In genomic region chr10:90380062-90380461, GRCm38 (mm10) we compare ENCODE assay signal across 17 mouse cellular contexts.
DNase-seq lines count a peak whose midpoint lies in the region; ATAC-seq and TF ChIP-seq lines count a peak whose summit lies in the region.
"Had no signal": no experiment of that assay in that cellular context is flagged by ENCODE, and none has a peak within 500 bp of the region (broad histone marks: within the 10 kb centered on the region; RNA-seq: fewer than 3 reads in every experiment).

No protein-coding gene starts in this region.

- no peak overlapping the region for H3K4me3 ChIP-seq in hindbrain, embryonic 13.5 days
- no peak overlapping the region for H3K4me3 ChIP-seq in hindbrain, embryonic 16.5 days (ENCODE audit: low read length)
- no peak overlapping the region for H3K4me3 ChIP-seq in C2C12 (ENCODE audit: insufficient read depth, poor library complexity, severe bottlenecking)
- no peak overlapping the region for H3K4me3 ChIP-seq in embryonic facial prominence, embryonic 10.5 days
- no peak overlapping the region for H3K4me3 ChIP-seq in midbrain, embryonic 16.5 days (ENCODE audit: low read depth, low read length)
- H3K4me3 ChIP-seq: heart, adult 2 months; heart, embryonic 15.5 days had no signal

- peaks cover 13% of the 10 kb centered on the region for H3K4me1 ChIP-seq in hindbrain, embryonic 13.5 days (replicated peaks)
- no peaks in the 10 kb centered on the region; the same call in 1 of the 2 replicates for H3K4me1 ChIP-seq in hindbrain, embryonic 16.5 days (ENCODE audit: control insufficient read depth, insufficient read depth, low read depth, low read length)
- H3K4me1 ChIP-seq in embryonic facial prominence, embryonic 10.5 days: peaks cover 19% of the 10 kb centered on the region
- H3K4me1 ChIP-seq in midbrain, embryonic 16.5 days (ENCODE audit: control insufficient read depth, insufficient read depth, low read length): peaks cover 12% of the 10 kb centered on the region; the same call in 1 of the 2 replicates
- H3K4me1 ChIP-seq: heart, embryonic 15.5 days had no signal

- H3K79me3 ChIP-seq in C2C12 (ENCODE audit: low read depth): no peaks in the 10 kb centered on the region

- ATAC-seq in hindbrain, embryonic 13.5 days (ENCODE audit: low FRiP score): no peak
- ATAC-seq in hindbrain, embryonic 16.5 days: no peak
- ATAC-seq in midbrain, embryonic 16.5 days: no peak
- ATAC-seq: liver, postnatal 0 days had no signal

- no peak overlapping the region for H3K9ac ChIP-seq in hindbrain, embryonic 13.5 days
- no peak overlapping the region for H3K9ac ChIP-seq in hindbrain, embryonic 16.5 days (ENCODE audit: low read depth, low read length)
- no peak overlapping the region for H3K9ac ChIP-seq in midbrain, embryonic 16.5 days (ENCODE audit: low read depth, low read length)
- H3K9ac ChIP-seq: heart, embryonic 15.5 days; liver, postnatal 0 days had no signal

- no peak overlapping the region for H3K4me2 ChIP-seq in hindbrain, embryonic 13.5 days
- H3K4me2 ChIP-seq in hindbrain, embryonic 16.5 days (ENCODE audit: low read length): no peak overlapping the region
- no peak overlapping the region for H3K4me2 ChIP-seq in midbrain, embryonic 16.5 days (ENCODE audit: low read length)
- H3K4me2 ChIP-seq: heart, embryonic 15.5 days had no signal

- no peaks in the 10 kb centered on the region for H3K36me3 ChIP-seq in hindbrain, embryonic 13.5 days
- no peaks in the 10 kb centered on the region for H3K36me3 ChIP-seq in hindbrain, embryonic 16.5 days (ENCODE audit: control insufficient read depth, insufficient read depth, low read length)
- H3K36me3 ChIP-seq in C2C12 (ENCODE audit: control insufficient read depth, insufficient read depth): no peaks in the 10 kb centered on the region
- H3K36me3 ChIP-seq in embryonic facial prominence, embryonic 10.5 days (replicated peaks): no peaks in the 10 kb centered on the region
- no peaks in the 10 kb centered on the region for H3K36me3 ChIP-seq in midbrain, embryonic 16.5 days (ENCODE audit: control insufficient read depth, insufficient read depth, low read length)
- H3K36me3 ChIP-seq: heart, embryonic 15.5 days had no signal

- H3K27me3 ChIP-seq in hindbrain, embryonic 13.5 days: no peaks in the 10 kb centered on the region
- H3K27me3 ChIP-seq in hindbrain, embryonic 16.5 days (replicated peaks; ENCODE audit: control insufficient read depth, insufficient read depth, low read length): no peaks in the 10 kb centered on the region
- H3K27me3 ChIP-seq in C2C12 (ENCODE audit: control insufficient read depth, insufficient read depth, insufficient read length): no peaks in the 10 kb centered on the region
- H3K27me3 ChIP-seq in embryonic facial prominence, embryonic 10.5 days (replicated peaks; ENCODE audit: low read depth, poor library complexity, severe bottlenecking): no peaks in the 10 kb centered on the region
- H3K27me3 ChIP-seq in midbrain, embryonic 16.5 days (ENCODE audit: control insufficient read depth, insufficient read depth, low read depth, low read length): no peaks in the 10 kb centered on the region
- H3K27me3 ChIP-seq: heart, embryonic 15.5 days had no signal

- no peaks in the 10 kb centered on the region for H3K9me3 ChIP-seq in hindbrain, embryonic 13.5 days
- no peaks in the 10 kb centered on the region for H3K9me3 ChIP-seq in hindbrain, embryonic 16.5 days (ENCODE audit: control insufficient read depth, low read length)
- no peaks in the 10 kb centered on the region for H3K9me3 ChIP-seq in embryonic facial prominence, embryonic 10.5 days
- no peaks in the 10 kb centered on the region for H3K9me3 ChIP-seq in midbrain, embryonic 16.5 days (replicated peaks; ENCODE audit: control insufficient read depth, low read length, poor library complexity, severe bottlenecking)
- H3K9me3 ChIP-seq: heart, embryonic 15.5 days had no signal

- no peak overlapping the region for H3ac ChIP-seq in C2C12 (ENCODE audit: control insufficient read depth, insufficient read length, low read depth)

- WGBS in hindbrain, embryonic 13.5 days: 78% methylated on average over 1 of the region's 1 CpGs
- WGBS in hindbrain, embryonic 16.5 days: 84% methylated on average over 1 of the region's 1 CpGs
- WGBS in embryonic facial prominence, embryonic 10.5 days: 52% methylated on average over 1 of the region's 1 CpGs
- WGBS in midbrain, embryonic 16.5 days: 86% methylated on average over 1 of the region's 1 CpGs

- no peaks in the 10 kb centered on the region for H3K79me2 ChIP-seq in C2C12 (ENCODE audit: control insufficient read depth, insufficient read depth)

- 0 out of 2 replicates have a peak overlapping the region, but pooled peaks have one; percentile 35 for H3K27ac ChIP-seq in hindbrain, embryonic 13.5 days
- no peak overlapping the region for H3K27ac ChIP-seq in hindbrain, embryonic 16.5 days (ENCODE audit: low read depth, low read length)
- peak overlapping the region; percentile 51; the same call in 1 of the 2 replicates for H3K27ac ChIP-seq in embryonic facial prominence, embryonic 10.5 days (replicated peaks)
- peak overlapping the region; percentile 64 for H3K27ac ChIP-seq in midbrain, embryonic 16.5 days (ENCODE audit: low read length)
- H3K27ac ChIP-seq: heart, adult 2 months; heart, embryonic 15.5 days; stomach, postnatal 0 days had no signal

- no peak for TF ChIP-seq CTCF in C2C12 (IDR thresholded peaks at IDR 0.05; ENCODE audit: control insufficient read depth, insufficient read depth, insufficient read length)

- DNase-seq in embryonic facial prominence, embryonic 10.5 days (ENCODE audit: low spot score): no peak
- no peak for DNase-seq in thymus, postnatal 10 days (ENCODE audit: low spot score in 2 of 2)
- no peak for DNase-seq in thymus, postnatal 25 days
- DNase-seq: cerebellum, adult 9-10 months; heart, adult 2 months; heart, postnatal 4 days; kidney, adult 2 months; kidney, postnatal 14 days; liver; liver, postnatal 0 days; lung, postnatal 14 days had no signal

TF ChIP-seq in C2C12, 6 proteins besides CTCF, POLR2A, EP300 and RAD21:
- TF ChIP-seq FOSL1 (IDR thresholded peaks at IDR 0.05; ENCODE audit: insufficient read depth, low read length, poor library complexity, severe bottlenecking): no peak
- TF ChIP-seq USF1 (IDR thresholded peaks at IDR 0.05; ENCODE audit: low read depth): no peak
- peak; percentile 16 for TF ChIP-seq MAX (IDR thresholded peaks at IDR 0.05)
